Mouse (Mus musculus): Measurements from ENCODE around the gene Mmp21. TPM values are rescaled to one million over a fixed set of nuclear protein-coding genes. Genes with fewer than 3 reads are reported as not detected.

The Mmp21 gene
- polyA plus RNA-seq, 1 experiment from 2014 or later, result 0.10 TPM

DNA sequence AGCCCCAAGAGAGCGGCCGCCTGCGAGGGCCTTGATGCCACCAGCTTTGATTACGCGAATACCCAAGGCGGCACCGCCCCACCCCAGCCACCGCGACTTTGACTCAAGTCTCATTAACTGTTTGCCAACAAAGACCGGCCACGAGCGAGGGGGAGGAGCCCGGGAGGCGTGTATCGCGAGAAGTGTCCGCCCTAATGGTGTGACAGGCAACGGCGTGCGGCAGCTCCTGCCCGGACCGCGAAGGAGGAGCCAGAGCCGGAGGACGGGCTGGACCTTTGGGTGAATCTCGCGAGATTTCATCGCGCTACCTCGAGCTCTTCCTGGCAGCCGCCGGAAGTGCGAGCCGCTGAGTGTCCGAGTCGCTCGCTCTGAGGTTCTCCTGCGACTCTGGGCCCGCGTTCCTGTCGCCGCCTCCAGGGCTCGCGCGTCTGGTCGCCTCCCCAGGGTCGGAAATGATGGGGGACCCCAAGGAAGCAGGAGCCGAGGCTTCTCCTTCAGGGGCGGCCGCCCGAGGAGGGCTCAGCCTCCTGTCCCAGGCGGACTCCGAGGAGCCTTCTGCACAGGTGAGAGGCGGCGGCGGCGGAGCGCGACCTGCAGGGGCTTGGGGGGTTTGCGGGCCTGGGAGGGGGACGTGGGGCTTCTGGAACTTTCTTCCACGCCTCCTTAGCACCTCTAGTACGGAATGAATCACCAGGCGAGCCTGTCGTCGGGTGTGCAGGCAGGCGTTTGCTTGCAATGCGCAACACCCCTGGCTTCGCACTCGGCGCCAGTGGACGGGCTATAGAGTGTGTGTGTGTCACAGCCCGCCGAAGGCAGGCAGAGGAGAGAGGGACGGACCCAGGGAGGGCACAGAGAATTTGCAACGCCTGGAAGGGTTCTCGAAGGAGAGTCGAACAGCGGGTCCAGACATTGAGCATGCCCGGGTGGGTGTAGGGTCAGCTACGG, 42.2 kb downstream of the Mmp21 start, which contains the start of gene Edrf1:
Edrf1 (plus strand) TSS at position 183 of the 945 bp plus-strand sequence.
- WGBS, result under 1% methylated on average over 65 of the region's 81 CpGs
- peak; percentile 98 for ATAC-seq

DNA sequence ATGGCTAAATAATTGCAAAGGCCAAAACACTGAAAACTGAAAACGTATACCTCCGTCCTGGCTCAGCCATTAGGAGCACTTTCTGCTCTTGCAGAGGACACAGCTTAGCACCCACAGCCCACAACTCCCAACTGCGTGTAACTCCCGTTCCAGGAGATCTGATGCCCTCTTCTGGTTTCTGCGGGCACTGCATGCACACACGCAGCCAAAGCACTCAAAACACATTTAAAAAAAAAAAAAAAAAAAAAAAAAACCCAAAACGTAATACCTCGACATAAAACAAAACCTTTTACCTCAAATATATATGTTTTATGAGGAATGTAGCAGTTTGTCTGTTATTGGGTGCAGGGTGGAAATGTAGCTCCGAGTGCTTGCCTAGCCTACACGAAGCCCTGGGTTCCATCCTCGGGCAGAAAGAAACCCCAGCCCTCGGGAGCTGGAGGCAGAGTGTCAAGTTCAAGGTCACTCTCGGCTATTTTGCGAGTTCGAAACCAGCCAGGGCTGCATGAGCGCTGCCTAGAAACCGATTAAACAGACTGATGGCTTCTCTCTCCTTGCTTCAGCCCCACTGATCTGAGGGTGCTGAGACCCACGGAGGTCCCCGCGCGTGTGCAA, 43.0 kb downstream of the Mmp21 start:
- H3K4me3 ChIP-seq (ENCODE audit: low read length), result peak overlapping the region; percentile 93
- ATAC-seq, result no peak; the same call in 1 of the 2 replicates
- H3K4me1 ChIP-seq (ENCODE audit: control insufficient read depth, insufficient read depth, low read depth, low read length), result peaks cover 11% of the 10 kb centered on the region
- peak overlapping the region; percentile 86 for H3K9ac ChIP-seq (ENCODE audit: low read depth, low read length)
- H3K27ac ChIP-seq (ENCODE audit: low read depth, low read length), result peak overlapping the region; percentile 90
- no peaks in the 10 kb centered on the region for H3K27me3 ChIP-seq (replicated peaks; ENCODE audit: control insufficient read depth, insufficient read depth, low read length)
- WGBS, result 2% methylated on average over 21 of the region's 21 CpGs
- H3K36me3 ChIP-seq (ENCODE audit: control insufficient read depth, insufficient read depth, low read length), result peaks cover 14% of the 10 kb centered on the region
- H3K4me2 ChIP-seq (ENCODE audit: low read length), result peak overlapping the region; percentile 72
- no peaks in the 10 kb centered on the region for H3K9me3 ChIP-seq (ENCODE audit: control insufficient read depth, low read length)

More for the DNA sequence above, 42.2 kb downstream of the Mmp21 start, which contains the start of gene Edrf1:
- Histone ChIP-seq H3K9me3 (ENCODE audit: control insufficient read depth, low read length) (no peaks in the 10 kb centered on the region), H3K36me3 (ENCODE audit: control insufficient read depth, insufficient read depth, low read length) (peaks cover 22% of the 10 kb centered on the region), H3K27ac (ENCODE audit: low read depth, low read length) (peak within 1 kb of the TSS; percentile 90), H3K4me3 (ENCODE audit: low read length) (peak within 1 kb of the TSS; percentile 93), H3K4me1 (ENCODE audit: control insufficient read depth, insufficient read depth, low read depth, low read length) (peaks cover 11% of the 10 kb centered on the region), H3K4me2 (ENCODE audit: low read length) (peak within 1 kb of the TSS; percentile 95), H3K9ac (ENCODE audit: low read depth, low read length) (peak within 1 kb of the TSS; percentile 93), H3K27me3 (replicated peaks; ENCODE audit: control insufficient read depth, insufficient read depth, low read length) (no peaks in the 10 kb centered on the region)

DNA sequence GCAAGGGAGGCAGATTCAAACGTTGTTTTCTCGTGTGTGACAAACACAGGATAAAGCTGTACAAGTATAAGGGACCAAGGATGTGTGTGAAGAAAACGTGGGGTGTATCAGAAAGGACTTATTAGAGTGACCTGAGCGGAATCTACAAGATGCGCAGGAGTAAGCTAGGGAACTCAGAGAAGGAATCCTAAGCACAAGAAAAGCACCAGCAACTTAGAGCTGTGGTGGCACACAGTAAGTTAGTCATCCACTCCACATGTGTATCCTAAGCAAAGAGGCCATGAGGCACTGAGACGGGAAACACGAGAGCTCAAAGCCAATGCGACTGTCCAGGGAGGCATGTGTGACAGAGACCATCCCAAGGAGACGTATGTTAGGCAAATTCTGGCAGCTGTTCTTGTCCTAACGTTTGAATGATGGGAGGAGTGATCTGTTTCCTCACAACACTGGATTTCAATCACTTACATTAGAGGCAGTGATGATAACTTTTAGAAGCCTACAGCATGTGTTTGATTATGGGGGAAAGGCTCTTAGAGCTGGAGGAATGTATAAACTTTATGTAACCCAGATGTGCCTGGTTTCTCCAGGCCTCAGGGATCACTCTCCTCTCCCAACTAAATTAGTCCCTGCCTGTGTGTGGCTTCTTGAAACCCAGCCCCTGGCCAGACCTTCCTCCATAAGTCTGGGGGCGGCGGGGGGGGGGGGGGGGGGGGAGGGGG, 44.8 kb downstream of the Mmp21 start:
- WGBS, result 58% methylated on average over 10 of the region's 12 CpGs
- peaks cover 11% of the 10 kb centered on the region for H3K4me1 ChIP-seq (ENCODE audit: control insufficient read depth, insufficient read depth, low read depth, low read length)
- no peaks in the 10 kb centered on the region for H3K9me3 ChIP-seq (ENCODE audit: control insufficient read depth, low read length)
- H3K27ac ChIP-seq (ENCODE audit: low read depth, low read length), result no peak overlapping the region
- ATAC-seq, result no peak
- no peak overlapping the region for H3K4me2 ChIP-seq (ENCODE audit: low read length)
- no peak overlapping the region for H3K9ac ChIP-seq (ENCODE audit: low read depth, low read length)
- no peaks in the 10 kb centered on the region for H3K27me3 ChIP-seq (replicated peaks; ENCODE audit: control insufficient read depth, insufficient read depth, low read length)
- H3K4me3 ChIP-seq (ENCODE audit: low read length), result no peak overlapping the region
- peaks cover 3% of the 10 kb centered on the region; the same call in 1 of the 2 replicates for H3K36me3 ChIP-seq (ENCODE audit: control insufficient read depth, insufficient read depth, low read length)

DNA sequence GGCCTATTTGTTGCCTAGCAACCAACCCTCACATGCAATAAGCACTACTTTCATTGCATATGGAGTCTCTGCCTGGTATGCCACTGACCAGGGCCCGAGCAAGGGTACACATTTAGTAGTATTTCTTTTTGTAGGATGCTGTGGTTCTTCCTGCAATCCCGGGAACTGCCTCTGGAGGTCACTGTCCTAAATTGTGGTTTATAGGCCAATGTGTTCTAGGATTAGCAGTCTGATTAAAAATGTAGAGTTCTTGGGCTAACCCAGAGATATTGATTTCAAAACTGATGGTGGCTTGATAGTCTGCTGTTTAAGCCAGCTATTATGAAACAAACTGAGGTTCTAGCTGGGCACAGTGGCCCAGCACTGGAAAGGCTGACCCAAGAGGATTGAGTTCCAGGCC, 47.4 kb downstream of the Mmp21 start:
- Histone ChIP-seq H3K4me3 (ENCODE audit: low read length) (no peak overlapping the region), H3K9ac (ENCODE audit: low read depth, low read length) (no peak overlapping the region), H3K36me3 (ENCODE audit: control insufficient read depth, insufficient read depth, low read length) (no peaks in the 10 kb centered on the region), H3K27me3 (replicated peaks; ENCODE audit: control insufficient read depth, insufficient read depth, low read length) (no peaks in the 10 kb centered on the region), H3K9me3 (ENCODE audit: control insufficient read depth, low read length) (no peaks in the 10 kb centered on the region), H3K27ac (ENCODE audit: low read depth, low read length) (no peak overlapping the region), H3K4me1 (ENCODE audit: control insufficient read depth, insufficient read depth, low read depth, low read length) (peaks cover 2% of the 10 kb centered on the region; the same call in 1 of the 2 replicates), H3K4me2 (ENCODE audit: low read length) (no peak overlapping the region)
- 20% methylated on average over 2 of the region's 2 CpGs for WGBS
- no peak for ATAC-seq

DNA sequence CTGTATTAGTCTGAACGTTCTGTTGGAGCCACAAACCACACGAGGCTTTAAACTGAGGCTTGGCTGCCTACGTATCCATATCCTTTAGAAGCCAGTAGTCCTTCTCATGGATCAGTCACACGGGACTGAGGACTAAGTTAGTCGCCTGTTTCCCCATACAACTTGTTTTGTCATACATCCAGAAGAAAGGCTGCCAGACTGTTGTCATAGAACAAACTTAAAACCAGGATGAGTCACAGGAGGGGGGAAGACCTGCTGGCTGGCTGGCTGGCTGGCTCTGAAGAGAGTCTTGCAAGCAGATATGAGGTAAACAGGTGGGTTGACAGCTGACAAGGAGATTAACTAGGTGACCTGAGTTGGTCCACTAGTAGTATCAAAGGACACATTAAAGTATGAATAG, 49.0 kb downstream of the Mmp21 start:
- Histone ChIP-seq H3K27ac (ENCODE audit: low read depth, low read length) (no peak overlapping the region), H3K9ac (ENCODE audit: low read depth, low read length) (no peak overlapping the region), H3K9me3 (ENCODE audit: control insufficient read depth, low read length) (no peaks in the 10 kb centered on the region), H3K4me1 (ENCODE audit: control insufficient read depth, insufficient read depth, low read depth, low read length) (peaks cover 2% of the 10 kb centered on the region; the same call in 1 of the 2 replicates), H3K4me3 (ENCODE audit: low read length) (no peak overlapping the region), H3K36me3 (ENCODE audit: control insufficient read depth, insufficient read depth, low read length) (no peaks in the 10 kb centered on the region), H3K4me2 (ENCODE audit: low read length) (no peak overlapping the region), H3K27me3 (replicated peaks; ENCODE audit: control insufficient read depth, insufficient read depth, low read length) (no peaks in the 10 kb centered on the region)
- WGBS, result 79% methylated on average over 5 of the region's 5 CpGs
- ATAC-seq, result no peak

DNA sequence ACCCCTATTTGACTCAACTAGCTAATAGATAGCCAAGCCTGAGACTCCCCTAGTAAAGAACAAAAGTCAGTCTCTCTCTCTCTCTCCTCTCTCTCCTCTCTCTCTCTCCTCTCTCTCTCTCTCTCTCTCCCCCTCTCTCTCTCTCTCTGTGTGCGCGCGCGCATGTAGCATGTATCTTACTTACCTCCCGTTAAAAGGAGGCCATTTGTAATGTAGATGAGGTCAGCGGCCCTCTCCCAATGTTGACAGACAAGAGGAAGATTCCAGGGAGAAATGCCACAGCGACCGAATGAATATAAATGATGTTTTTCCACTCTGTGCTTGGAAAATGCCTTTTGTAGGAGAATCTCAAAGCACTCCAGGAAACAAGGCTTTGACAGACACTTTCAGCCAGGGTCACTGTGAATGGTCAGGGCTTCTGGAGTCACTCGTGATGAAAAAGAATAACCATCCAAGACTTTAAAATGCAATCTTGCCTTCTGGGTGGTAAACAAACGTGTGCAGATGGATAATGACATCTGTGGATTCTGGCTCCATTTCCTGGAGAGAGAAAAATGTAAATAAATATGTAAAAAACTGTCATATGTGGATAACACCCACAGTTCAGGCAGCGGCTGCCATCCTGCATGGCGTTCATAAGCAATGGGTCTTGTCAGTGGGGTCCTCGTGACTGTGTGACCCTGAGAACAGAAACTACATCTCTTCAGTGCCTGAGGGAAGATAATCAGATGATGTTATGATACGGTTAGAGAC, 52.5 kb downstream of the Mmp21 start:
- H3K4me1 ChIP-seq (ENCODE audit: control insufficient read depth, insufficient read depth, low read depth, low read length), result peaks cover 2% of the 10 kb centered on the region; the same call in 1 of the 2 replicates
- H3K9me3 ChIP-seq (ENCODE audit: control insufficient read depth, low read length), result no peaks in the 10 kb centered on the region
- no peak for ATAC-seq
- H3K9ac ChIP-seq (ENCODE audit: low read depth, low read length), result no peak overlapping the region
- WGBS, result 21% methylated on average over 14 of the region's 14 CpGs
- no peaks in the 10 kb centered on the region for H3K36me3 ChIP-seq (ENCODE audit: control insufficient read depth, insufficient read depth, low read length)
- H3K27me3 ChIP-seq (replicated peaks; ENCODE audit: control insufficient read depth, insufficient read depth, low read length), result no peaks in the 10 kb centered on the region
- H3K4me2 ChIP-seq (ENCODE audit: low read length), result no peak overlapping the region
- no peak overlapping the region for H3K27ac ChIP-seq (ENCODE audit: low read depth, low read length)
- no peak overlapping the region for H3K4me3 ChIP-seq (ENCODE audit: low read length)

Other genes starting within 250 kb of the Mmp21 start
- not detected in 2 replicates for gene Tex36, start 77.9 kb downstream of the Mmp21 start, polyA plus RNA-seq (2015; fragmentation: Nextera tagmentation; extraction: Ambion mirVana)
- 14.9 and 21.5 TPM in 2 replicates for gene Edrf1, start 42.5 kb downstream of the Mmp21 start, polyA plus RNA-seq (2015; fragmentation: Nextera tagmentation; extraction: Ambion mirVana)
- gene Bccip, start 29.3 kb upstream of the Mmp21 start, polyA plus RNA-seq (2015; fragmentation: Nextera tagmentation; extraction: Ambion mirVana), result 93.2 and 99.4 TPM in 2 replicates
- 51.9 and 52.0 TPM in 2 replicates for gene Uros, start 30.0 kb upstream of the Mmp21 start, polyA plus RNA-seq (2015; fragmentation: Nextera tagmentation; extraction: Ambion mirVana)
- 4.6 and 5.5 TPM in 2 replicates for gene Fank1, start 96.8 kb upstream of the Mmp21 start, polyA plus RNA-seq (2015; fragmentation: Nextera tagmentation; extraction: Ambion mirVana)
- gene Dhx32, start 102.7 kb upstream of the Mmp21 start, polyA plus RNA-seq (2015; fragmentation: Nextera tagmentation; extraction: Ambion mirVana), result 43.8 and 44.4 TPM in 2 replicates